Mouse (Mus musculus) lung, postnatal 10 days (tissue): ENCODE measurements around the gene Rnf25.
A peak's percentile ranks its signal among the peaks of the same experiment; 100 is the strongest.

Experiments
- DNase-seq: peaks from one replicate; pipeline ENCODE4 v3.0.0; 2021

Rnf25 gene

GRCm38 (mm10) chr1:74601267-74601962 is at the start of gene Rnf25, which contains the start of gene Stk36:
Rnf25 (minus strand) TSS chr1:74601397.
Stk36 (plus strand) TSS chr1:74601445.
- peak; percentile 93 for DNase-seq

GRCm38 (mm10) chr1:74643926-74644325 is 42.7 kb upstream of the Rnf25 start:
- DNase-seq: peak; percentile 24

DNA sequence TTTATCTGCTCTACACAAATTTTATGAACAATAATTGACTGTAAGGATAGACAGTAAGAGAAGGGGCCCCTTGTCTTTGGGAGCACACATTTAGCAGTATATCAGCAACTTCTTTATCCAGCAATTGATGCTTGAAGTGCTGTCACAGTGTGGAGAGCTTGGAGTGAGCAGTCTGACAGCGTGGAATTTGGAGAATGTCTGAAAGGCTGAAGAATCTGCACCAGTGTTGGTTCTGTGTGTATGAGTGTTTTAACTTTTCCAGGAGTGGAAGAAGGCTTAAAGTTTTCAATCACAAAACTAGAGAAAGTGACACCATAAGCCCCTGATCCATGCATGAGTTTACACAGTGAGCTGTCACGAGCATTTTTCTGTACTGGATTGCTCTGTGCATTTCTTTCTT is 42.3 kb upstream of the Rnf25 start:
- no peak for DNase-seq

DNA sequence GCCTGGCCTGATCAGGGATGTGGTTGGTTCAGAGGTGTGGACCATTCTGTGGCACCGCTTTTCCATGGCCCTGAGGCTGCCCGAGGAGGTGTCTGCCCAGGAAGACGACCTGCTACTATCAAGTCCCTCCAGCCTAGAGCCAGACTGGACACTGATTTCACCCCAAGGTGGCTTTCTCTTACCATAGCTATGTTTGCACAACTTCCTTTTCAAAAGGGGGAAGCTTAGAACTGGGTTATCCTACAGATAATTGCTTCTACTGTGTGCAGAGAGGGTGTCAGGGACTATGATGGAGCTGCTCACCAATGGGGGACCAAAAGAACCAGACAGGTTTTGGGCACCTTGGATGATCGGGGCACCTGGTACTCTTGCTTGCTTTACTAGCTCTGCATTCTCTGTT is 31.5 kb upstream of the Rnf25 start:
- no peak for DNase-seq

- DNase-seq: peak; percentile 48
Measured at GRCm38 (mm10) chr1:74628001-74628400, 26.8 kb upstream of the Rnf25 start.

DNA sequence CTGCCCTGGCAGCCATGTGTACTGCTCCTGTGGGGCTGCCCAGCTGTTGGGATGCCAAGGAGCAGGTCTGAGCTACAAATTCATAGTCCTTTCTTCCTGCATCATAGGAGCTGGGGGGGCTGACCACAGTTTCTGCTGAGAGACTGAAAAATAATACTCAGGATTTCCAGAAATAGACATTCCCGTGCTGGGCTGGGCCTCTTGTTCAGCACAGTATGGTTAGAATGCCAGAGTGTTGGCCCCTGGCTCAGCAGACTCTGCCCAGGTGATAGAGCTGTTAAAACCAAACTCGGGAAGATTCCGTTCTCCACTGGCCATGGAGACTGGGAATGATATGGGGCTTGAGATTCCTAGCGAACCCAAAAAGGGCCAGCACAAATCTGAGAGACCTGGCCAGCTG is 24.9 kb upstream of the Rnf25 start:
- no peak for DNase-seq

DNA sequence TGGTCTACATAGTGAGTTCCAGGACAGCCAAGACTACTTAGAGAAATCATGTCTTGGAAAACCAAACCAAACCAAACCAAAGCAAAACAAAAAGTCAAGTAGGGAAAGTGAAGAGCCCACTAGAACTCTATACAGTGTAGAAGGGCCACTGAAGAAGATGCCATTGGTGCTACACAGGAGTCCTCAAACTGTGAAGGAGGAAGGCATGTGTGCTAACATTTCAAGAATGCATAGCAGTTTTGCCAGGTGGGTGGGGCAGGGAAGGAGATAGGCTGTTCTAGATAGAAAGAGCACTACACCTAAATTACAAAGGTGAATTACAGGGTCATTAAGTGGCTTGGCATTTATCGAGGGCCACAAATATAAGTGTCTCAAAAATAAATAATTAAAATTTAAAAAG is 23.0 kb upstream of the Rnf25 start:
- peak; percentile 67 for DNase-seq

- DNase-seq: no peak
Measured at GRCm38 (mm10) chr1:74600501-74601266, 513 bp downstream of the Rnf25 start.

DNA sequence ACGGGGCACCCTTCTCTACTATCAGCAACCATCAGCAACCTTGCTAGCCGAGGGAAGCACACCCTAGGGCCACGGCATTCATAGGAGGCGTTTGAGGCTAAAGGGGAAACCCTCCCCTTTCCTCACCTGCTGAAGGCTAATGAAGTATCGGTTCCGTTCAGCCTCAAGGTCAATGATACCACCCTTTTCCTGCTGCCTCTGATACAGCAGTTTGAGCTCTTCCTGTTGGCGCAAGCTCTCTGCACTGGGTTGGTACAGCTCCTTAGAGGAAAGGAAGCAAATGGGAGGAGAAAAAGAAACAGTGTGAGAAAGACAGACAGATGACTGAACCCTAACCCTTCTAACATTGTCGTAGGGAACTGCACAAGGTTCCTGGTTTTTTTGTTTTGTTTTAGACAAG is 6.8 kb downstream of the Rnf25 start:
- no peak for DNase-seq

DNA sequence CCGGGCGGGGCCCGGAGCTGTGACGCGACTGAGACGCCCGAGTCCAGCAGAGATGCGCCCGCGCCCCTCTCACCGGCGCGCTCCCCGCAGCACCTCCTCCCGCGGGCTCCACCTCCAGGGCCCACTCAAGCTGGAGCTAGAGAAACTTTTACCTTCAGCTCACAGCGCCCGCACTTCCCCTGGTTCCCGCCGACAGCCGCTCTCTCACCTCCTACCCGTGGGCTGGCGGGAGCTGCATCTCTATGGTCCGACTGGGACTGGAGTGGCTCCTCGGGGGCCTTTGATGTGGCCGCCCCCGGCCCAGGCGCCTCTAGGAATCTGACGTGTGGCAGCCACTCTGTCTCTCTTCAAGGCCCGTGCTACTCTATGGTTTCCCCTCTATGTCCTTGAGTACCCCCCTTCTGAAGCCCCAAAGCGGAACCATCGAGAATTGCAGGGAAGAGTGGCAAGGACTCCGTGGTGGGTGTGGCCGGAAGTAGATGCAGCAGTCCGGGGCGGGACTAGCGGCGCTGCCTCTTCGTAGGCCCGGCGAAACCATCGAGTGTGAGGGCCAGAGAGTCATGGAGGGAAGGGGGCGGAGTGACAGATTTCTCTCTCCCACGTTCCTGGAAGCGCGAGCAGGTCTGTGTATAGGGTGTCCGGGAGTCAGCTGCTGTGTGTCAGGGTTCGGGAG is 13.3 kb downstream of the Rnf25 start, which contains the start of the genes Zfp142 and Bcs1l:
Gene Zfp142, minus strand, starts transcription at position 474 of the 673 bp plus-strand sequence.
Gene Bcs1l, plus strand, starts transcription at position 517 of the 673 bp plus-strand sequence.
- DNase-seq: peak; percentile 100

DNA sequence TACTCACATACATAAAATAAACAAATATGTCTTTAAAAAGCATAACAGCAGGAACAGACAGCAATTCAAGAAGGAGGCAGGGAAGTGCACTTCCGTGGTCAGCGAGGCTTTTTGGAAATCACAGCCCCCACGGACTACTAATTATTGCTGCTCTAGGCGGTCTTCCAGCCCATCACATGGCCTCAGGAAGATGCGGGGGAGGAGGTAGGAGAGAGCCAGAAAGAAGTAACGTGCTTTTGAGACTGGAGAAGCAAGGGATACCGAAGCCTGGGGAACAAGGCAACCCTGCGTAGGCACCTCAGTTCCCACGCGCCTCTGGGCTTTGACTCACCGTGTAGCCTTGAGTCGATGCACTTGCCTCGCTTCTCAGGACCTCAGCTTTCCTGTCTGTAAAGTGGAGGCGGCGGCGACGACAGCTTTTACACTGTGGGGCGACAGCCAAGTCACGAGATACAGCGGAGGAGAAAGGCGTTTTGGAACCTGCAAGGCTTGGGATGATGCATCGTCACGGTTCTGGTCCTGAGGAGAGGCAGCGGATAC is 13.9 kb downstream of the Rnf25 start:
- DNase-seq: no peak

DNA sequence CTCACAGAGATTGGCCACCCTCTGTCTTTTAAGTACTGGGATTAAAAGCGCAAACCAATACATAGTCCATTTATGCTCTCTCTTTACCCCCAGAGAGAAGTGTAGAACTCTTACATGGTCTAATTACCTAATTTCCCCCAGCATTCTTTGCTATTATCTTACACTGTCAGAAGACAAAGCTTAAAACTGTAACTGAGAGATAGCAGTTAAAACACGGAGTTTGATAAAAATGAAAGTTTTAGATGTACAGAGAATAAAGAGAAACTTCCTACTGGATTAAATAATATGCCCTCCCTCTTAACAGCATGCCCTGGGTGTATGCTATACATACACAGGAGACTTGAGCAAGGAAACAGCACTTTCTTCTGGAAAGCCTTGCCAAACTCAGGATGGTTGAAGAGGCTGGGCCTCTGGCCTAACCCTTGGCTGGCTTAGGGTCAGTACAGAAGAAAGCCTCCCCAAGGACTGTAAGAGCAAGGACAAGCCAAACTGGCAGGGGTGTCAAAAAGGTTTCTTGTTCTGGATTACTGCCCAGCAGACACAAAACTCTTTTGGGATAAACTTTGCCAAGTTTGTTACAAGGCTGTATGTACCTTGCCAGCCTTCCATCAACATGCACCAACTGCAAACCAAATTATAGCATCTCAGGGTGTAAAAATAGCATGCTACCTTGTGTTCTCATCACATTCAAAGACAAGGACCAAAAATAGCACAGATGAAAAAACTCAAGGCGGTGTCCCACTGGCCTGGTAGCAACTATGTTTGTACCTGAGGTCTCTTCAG is 16.4 kb downstream of the Rnf25 start:
- no peak for DNase-seq

DNA sequence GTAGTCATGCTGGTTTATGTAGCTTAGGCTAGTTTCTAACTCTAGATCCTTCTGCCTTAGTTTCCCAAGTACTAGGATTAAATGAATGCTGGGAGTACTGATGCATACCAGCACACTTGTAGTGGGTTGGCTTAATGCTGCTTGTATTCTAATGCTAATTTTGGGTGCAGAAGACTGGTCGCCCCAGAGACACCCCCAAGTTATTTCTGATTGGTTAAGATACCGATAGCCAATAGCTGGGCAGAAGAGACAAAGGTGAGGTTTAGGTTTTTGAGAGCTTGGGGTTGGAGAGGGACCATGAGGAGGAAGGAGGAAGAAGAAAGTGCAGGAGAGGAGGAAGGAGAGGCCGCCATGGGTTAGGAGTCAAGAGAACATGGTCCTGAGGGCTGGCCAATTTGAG is 18.6 kb downstream of the Rnf25 start:
- no peak for DNase-seq

DNA sequence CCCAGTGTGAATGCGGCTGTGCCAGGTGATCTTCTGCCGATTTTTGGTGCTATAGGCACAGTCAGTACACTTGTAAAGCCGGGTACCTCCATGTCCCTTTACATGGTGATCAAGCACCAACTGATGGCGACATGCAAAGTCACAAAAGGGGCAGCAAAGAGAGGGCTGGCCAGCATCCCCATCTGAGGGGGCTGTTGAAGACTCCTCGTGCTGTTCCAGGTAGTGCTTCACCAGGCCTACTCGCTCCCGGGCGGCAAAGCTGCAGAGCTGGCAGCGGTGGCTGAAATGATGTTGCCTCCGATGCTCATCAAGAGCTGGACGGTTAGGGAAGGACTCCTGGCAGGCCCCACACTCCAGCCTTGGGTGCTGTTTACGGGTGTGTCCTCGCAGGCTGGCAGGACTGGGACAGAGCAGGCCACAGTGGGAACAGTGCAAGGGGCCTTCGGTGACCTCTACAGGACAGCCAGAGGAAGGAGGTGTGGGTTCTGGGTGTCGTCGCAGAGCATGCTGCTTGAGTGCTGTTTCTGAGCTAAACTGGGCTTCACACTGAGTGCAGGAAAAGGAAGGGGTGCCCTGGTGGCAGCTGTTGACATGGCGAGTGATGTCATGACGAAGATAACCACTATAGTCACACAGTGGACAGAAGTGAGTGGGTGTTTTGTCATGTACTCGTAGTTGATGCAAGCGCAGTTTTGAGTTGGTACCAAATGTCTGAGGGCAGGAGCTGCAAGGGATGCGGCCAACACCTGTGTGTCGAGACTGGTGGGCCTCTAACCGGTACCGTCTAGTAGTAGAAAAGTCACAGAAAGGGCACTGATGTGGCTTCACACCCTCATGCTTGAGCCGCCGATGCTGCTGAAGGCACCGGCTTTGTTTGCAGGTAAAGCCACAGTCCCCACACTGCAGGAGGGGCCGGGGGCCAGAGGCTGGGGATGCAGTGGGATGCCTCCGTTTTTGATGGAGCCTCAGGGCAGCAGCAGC is 31.2 kb downstream of the Rnf25 start:
- DNase-seq: no peak

DNA sequence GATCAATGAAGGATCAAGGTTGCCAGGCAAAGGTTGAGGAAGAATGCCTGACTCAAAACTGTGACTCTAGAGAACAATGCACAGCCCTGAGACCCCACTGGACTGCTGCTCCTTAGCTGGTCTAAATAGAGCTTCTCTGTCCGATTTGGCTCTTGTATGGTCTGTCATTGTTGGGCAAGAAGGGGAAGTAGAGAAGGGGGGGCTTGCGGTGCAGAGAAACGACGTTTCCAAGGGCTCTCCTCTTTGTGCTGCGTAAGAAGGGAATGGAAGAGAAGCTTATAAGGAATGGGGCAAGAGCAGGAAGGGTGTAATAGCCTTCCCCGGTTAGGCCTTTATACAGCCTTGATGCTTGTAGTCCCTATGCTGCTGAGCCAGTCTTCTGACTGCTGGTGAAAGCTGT is 35.4 kb downstream of the Rnf25 start:
- DNase-seq: no peak

GRCm38 (mm10) chr1:74559061-74559460 is 42.1 kb downstream of the Rnf25 start:
- no peak for DNase-seq

- DNase-seq: no peak
Measured at GRCm38 (mm10) chr1:74544184-74544583, 57.0 kb downstream of the Rnf25 start, which contains the start of gene Usp37. Usp37 (minus strand) TSS chr1:74544284.
